Mouse (Mus musculus) G1E (cell line): Measurements from ENCODE around the gene 1110059E24Rik. TPM values are rescaled to one million over a fixed set of nuclear protein-coding genes. Genes with fewer than 3 reads are reported as not detected.
"Not testable (repeated sequence)": the region's sequence is repeated elsewhere in the genome, so short reads cannot be mapped to it uniquely, and the experiment has no call there.

Source experiments
- ATAC-seq: 2 replicates; pipeline ENCODE4 v1.8.0; 2016; ENCODE audit warnings: mild to moderate bottlenecking; ENCODE audit not compliant: insufficient number of reproducible peaks, poor library complexity, low FRiP score, severe bottlenecking; ENCODE audit errors: extremely low read depth
- DNase-seq: peaks from one replicate; pipeline ENCODE4 v3.0.0; 2012; ENCODE audit warnings: low spot score
- H3K27me3 ChIP-seq: 2 replicates; pipeline ENCODE4 v1.6.1; 2012; ENCODE audit warnings: mild to moderate bottlenecking, low read length, inconsistent platforms; ENCODE audit not compliant: insufficient read depth
- H3K36me3 ChIP-seq: replicated peaks from 2 replicates; pipeline ENCODE3; 2012; ENCODE audit warnings: mild to moderate bottlenecking, inconsistent platforms
- H3K4me1 ChIP-seq: 2 replicates; pipeline ENCODE4 v1.6.1; 2012; ENCODE audit warnings: low read depth, low read length, inconsistent platforms, mixed read lengths; ENCODE audit not compliant: insufficient read depth
- H3K4me3 ChIP-seq: 2 replicates; pipeline ENCODE4 v1.5.1; 2012; ENCODE audit warnings: low read depth, mild to moderate bottlenecking, inconsistent platforms, low read length, moderate library complexity, mixed read lengths
- H3K9me3 ChIP-seq: replicated peaks from 2 replicates; pipeline ENCODE4 v1.6.1; 2012; ENCODE audit warnings: inconsistent platforms
- CTCF ChIP-seq: IDR thresholded peaks from 2 replicates; pipeline ENCODE4 v1.5.1; 2012; ENCODE audit warnings: low read depth, low read length, inconsistent platforms, mixed read lengths
- GATA1 ChIP-seq: IDR thresholded peaks from 2 replicates; pipeline ENCODE4 v1.6.1; 2012; ENCODE audit warnings: borderline replicate concordance, low read length, inconsistent platforms, mixed read lengths
- GATA2 ChIP-seq: IDR thresholded peaks from 2 replicates; pipeline ENCODE4 v1.6.1; 2012; ENCODE audit warnings: low read depth, low read length, inconsistent platforms, borderline replicate concordance
- POLR2AphosphoS5 ChIP-seq: IDR thresholded peaks from 2 replicates; pipeline ENCODE4 v1.6.1; 2012; ENCODE audit warnings: low read depth, low read length, inconsistent platforms; ENCODE audit not compliant: insufficient replicate concordance
- TAL1 ChIP-seq: conservative IDR thresholded peaks from 2 replicates; pipeline ENCODE4 v1.6.1; 2012; ENCODE audit warnings: low read depth, low read length, inconsistent platforms, mixed read lengths
- polyA plus RNA-seq: library from polyadenylated mRNA; stranded (reverse); fragments of >175 nt; gene quantifications from 2 replicates; pipeline ENCODE4 v1.2.3, GENCODE M21; 2012
- total RNA-seq, 2 experiments: library from RNA; stranded (forward) in 1 of 2; stranded (reverse) in 1 of 2; fragments of 200-1000 nt in 1 of 2; fragments of >200 nt in 1 of 2; fragmentation: Nextera tagmentation in 1 of 2; gene quantifications; 2 replicates each; pipeline ENCODE4 v1.2.3; 2014 to 2017

Gene 1110059E24Rik
- total and polyA plus RNA-seq, 3 experiments, result 0.94 to 41.1 (median 23.9) TPM

GRCm38 (mm10) chr19:21643935-21644334, 8.8 kb downstream of the 1110059E24Rik start:
- Histone ChIP-seq H3K36me3 (peaks cover 36% of the 10 kb centered on the region), H3K4me1 (peaks cover 28% of the 10 kb centered on the region), H3K4me3 (no peak overlapping the region), H3K9me3 (no peaks in the 10 kb centered on the region), H3K27me3 (no peaks in the 10 kb centered on the region)
- no peak for TF ChIP-seq POLR2AphosphoS5
- TF ChIP-seq GATA2, result no peak
- no peak for TF ChIP-seq CTCF
- TF ChIP-seq GATA1, result no peak
- TF ChIP-seq TAL1, result no peak
- ATAC-seq (no peak), DNase-seq (no peak)

- Histone ChIP-seq H3K4me1 (no peaks in the 10 kb centered on the region), H3K9me3 (no peaks in the 10 kb centered on the region), H3K4me3 (no peak overlapping the region), H3K36me3 (peaks cover 6% of the 10 kb centered on the region), H3K27me3 (no peaks in the 10 kb centered on the region)
- TF ChIP-seq CTCF (no peak), POLR2AphosphoS5 (no peak), GATA2 (no peak)
- ATAC-seq (no peak), DNase-seq (no peak)
Measured at GRCm38 (mm10) chr19:21637672-21638071, 15.1 kb downstream of the 1110059E24Rik start.

- TF ChIP-seq GATA1, result no peak
- TF ChIP-seq TAL1, result no peak
- H3K27me3 ChIP-seq, result no peaks in the 10 kb centered on the region
- peaks cover 6% of the 10 kb centered on the region for H3K36me3 ChIP-seq
- no peaks in the 10 kb centered on the region for H3K4me1 ChIP-seq
- no peak overlapping the region for H3K4me3 ChIP-seq
- ATAC-seq (no peak), DNase-seq (no peak)
- H3K9me3 ChIP-seq, result no peaks in the 10 kb centered on the region
Measured at GRCm38 (mm10) chr19:21636907-21637306, 15.9 kb downstream of the 1110059E24Rik start.

- ATAC-seq, result no peak
- Histone ChIP-seq H3K4me1 (peaks cover 5% of the 10 kb centered on the region), H3K4me3 (no peak overlapping the region), H3K9me3 (no peaks in the 10 kb centered on the region), H3K27me3 (no peaks in the 10 kb centered on the region), H3K36me3 (peaks cover 2% of the 10 kb centered on the region)
- TF ChIP-seq GATA2 (no peak), GATA1 (no peak), TAL1 (no peak), CTCF (no peak), POLR2AphosphoS5 (no peak)
- no peak for DNase-seq
Measured at GRCm38 (mm10) chr19:21635406-21635805, 17.4 kb downstream of the 1110059E24Rik start.

GRCm38 (mm10) chr19:21630656-21631331, 22.0 kb downstream of the 1110059E24Rik start:
- DNase-seq (peak; percentile 22), ATAC-seq (no peak)
- peaks cover 6% of the 10 kb centered on the region for H3K4me1 ChIP-seq
- H3K36me3 ChIP-seq, result peaks cover 6% of the 10 kb centered on the region
- TF ChIP-seq TAL1 (no peak), GATA2 (no peak), CTCF (no peak), POLR2AphosphoS5 (no peak), GATA1 (no peak)
- H3K4me3 ChIP-seq, result no peak overlapping the region
- no peaks in the 10 kb centered on the region for H3K9me3 ChIP-seq
- no peaks in the 10 kb centered on the region for H3K27me3 ChIP-seq

GRCm38 (mm10) chr19:21629501-21629900, 23.3 kb downstream of the 1110059E24Rik start:
- peaks cover 6% of the 10 kb centered on the region for H3K4me1 ChIP-seq
- ATAC-seq, result no peak
- TF ChIP-seq POLR2AphosphoS5 (no peak), GATA2 (no peak), TAL1 (no peak), GATA1 (no peak), CTCF (no peak)

GRCm38 (mm10) chr19:21629030-21629429, 23.7 kb downstream of the 1110059E24Rik start:
- no peaks in the 10 kb centered on the region for H3K27me3 ChIP-seq

More at GRCm38 (mm10) chr19:21629501-21629900, 23.3 kb downstream of the 1110059E24Rik start:
- Histone ChIP-seq H3K9me3 (no peaks in the 10 kb centered on the region), H3K4me3 (no peak overlapping the region), H3K27me3 (no peaks in the 10 kb centered on the region), H3K36me3 (peaks cover 6% of the 10 kb centered on the region)
- no peak for DNase-seq

GRCm38 (mm10) chr19:21628440-21628839, 24.3 kb downstream of the 1110059E24Rik start:
- not testable (repeated sequence) for H3K27me3 ChIP-seq, H3K4me3 ChIP-seq, DNase-seq, ATAC-seq, H3K9me3 ChIP-seq, H3K36me3 ChIP-seq
- H3K4me1 ChIP-seq, result peaks cover 10% of the 10 kb centered on the region

More at GRCm38 (mm10) chr19:21629030-21629429, 23.7 kb downstream of the 1110059E24Rik start:
- Histone ChIP-seq H3K4me1 (peaks cover 6% of the 10 kb centered on the region), H3K36me3 (peaks cover 6% of the 10 kb centered on the region), H3K4me3 (no peak overlapping the region), H3K9me3 (no peaks in the 10 kb centered on the region)
- no peak for TF ChIP-seq POLR2AphosphoS5
- TF ChIP-seq GATA2, result no peak
- TF ChIP-seq GATA1, result no peak
- TF ChIP-seq CTCF, result no peak
- TF ChIP-seq TAL1, result no peak
- ATAC-seq (no peak), DNase-seq (no peak)
